Mouse (Mus musculus) limb, embryonic 11.5 days (tissue): Measurements from ENCODE around the gene B230307C23Rik. TPM values are rescaled to one million over a fixed set of nuclear protein-coding genes. Genes with fewer than 3 reads are reported as not detected.

Experiments used
- ATAC-seq: fragments of 200-750 bp; cut with Nextera tagmentation; 2 replicates; pipeline ENCODE4 v1.8.0; 2017; ENCODE audit warnings: low read depth; ENCODE audit not compliant: insufficient number of reproducible peaks, low FRiP score, low TSS enrichment
- DNase-seq: peaks from one replicate; pipeline ENCODE4 v3.0.0-alpha.2; 2015; ENCODE audit warnings: low spot score
- H3K27ac ChIP-seq: fragments of 300-500 bp; sonication (generic); replicated peaks from 2 replicates; pipeline ENCODE4 v1.5.1; 2014; ENCODE audit warnings: low read depth, mild to moderate bottlenecking, low read length
- H3K27me3 ChIP-seq: fragments of 300-500 bp; sonication (generic); 2 replicates; pipeline ENCODE4 v1.6.1; 2014; ENCODE audit warnings: mild to moderate bottlenecking, low read length, mixed read lengths; ENCODE audit not compliant: control insufficient read depth, insufficient read depth
- H3K36me3 ChIP-seq: fragments of 300-500 bp; sonication (generic); 2 replicates; pipeline ENCODE4 v1.6.1; 2014; ENCODE audit warnings: mild to moderate bottlenecking, low read length, moderate library complexity, mixed read lengths; ENCODE audit not compliant: control insufficient read depth, insufficient read depth
- H3K4me1 ChIP-seq: fragments of 300-500 bp; sonication (generic); 2 replicates; pipeline ENCODE4 v1.6.1; 2014; ENCODE audit warnings: low read length, mixed read lengths; ENCODE audit not compliant: control insufficient read depth, insufficient read depth
- H3K4me2 ChIP-seq: fragments of 300-500 bp; sonication (generic); 2 replicates; pipeline ENCODE4 v1.6.1; 2014; ENCODE audit warnings: low read depth, mild to moderate bottlenecking, moderate library complexity; ENCODE audit not compliant: severe bottlenecking
- H3K4me3 ChIP-seq: fragments of 300-500 bp; sonication (generic); 2 replicates; pipeline ENCODE4 v1.5.1; 2014; ENCODE audit warnings: low read depth, low read length
- H3K9ac ChIP-seq: fragments of 300-500 bp; sonication (generic); 2 replicates; pipeline ENCODE4 v1.6.1; 2014; ENCODE audit warnings: mild to moderate bottlenecking, low read length
- H3K9me3 ChIP-seq: fragments of 300-500 bp; sonication (generic); 2 replicates; pipeline ENCODE4 v1.6.1; 2016; ENCODE audit warnings: low read length; ENCODE audit not compliant: control insufficient read depth
- WGBS: fragments of 180-500 bp; shearing (Covaris S2); extraction: QIAGEN DNeasy Blood & Tissue Kit; methylation state at CpG from one replicate; pipeline ENCODE4 v1.1.7; 2014; 5-methylcytosine and 5-hydroxymethylcytosine counted together
- polyA plus RNA-seq: library from polyadenylated mRNA; unstranded; fragments of >200 nt; fragmentation: Nextera tagmentation; extraction: Ambion mirVana; gene quantifications from 2 replicates; pipeline ENCODE4 v1.2.1, GENCODE M21; 2014

Gene B230307C23Rik
- 19.2 and 20.6 TPM in 2 replicates for polyA plus RNA-seq

DNA sequence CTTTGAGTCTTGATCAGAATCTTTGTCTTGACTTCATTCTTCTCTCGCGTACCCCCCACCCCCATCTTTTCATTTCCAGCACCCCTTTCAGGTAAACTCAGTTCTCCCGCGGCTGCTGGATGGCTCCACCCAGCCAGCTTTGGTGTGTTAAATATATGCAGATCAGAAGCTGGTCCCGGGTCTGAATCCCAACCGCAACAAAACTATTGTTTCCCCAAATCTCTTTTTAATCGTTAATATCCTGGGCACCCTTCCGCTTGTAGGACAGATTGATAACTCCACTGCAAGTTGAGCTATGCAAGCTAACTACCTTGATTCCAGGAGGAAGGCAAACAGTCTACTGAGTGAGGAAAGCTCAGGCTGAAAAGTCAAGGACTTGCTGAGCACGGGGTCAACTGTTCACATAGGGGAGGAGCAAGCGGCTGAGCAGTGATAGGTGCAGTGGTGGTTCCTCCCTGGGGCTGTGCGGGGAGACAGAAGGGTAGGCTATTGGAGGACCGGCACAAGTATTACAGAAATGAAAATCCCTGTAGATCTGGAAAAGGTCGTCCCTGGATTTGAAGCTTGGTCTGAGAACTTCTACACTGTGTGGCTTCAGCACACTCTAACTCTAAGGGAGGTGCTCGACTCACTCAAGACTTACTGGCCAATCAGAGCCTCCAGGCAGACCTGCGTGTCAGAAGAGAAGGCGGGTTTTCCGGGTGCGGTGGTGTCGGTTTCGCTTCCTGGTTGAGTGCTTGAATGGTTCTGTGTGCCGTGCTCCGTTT is at the start of gene B230307C23Rik:
B230307C23Rik (plus strand) TSS at position 700 of the 767 bp plus-strand sequence.
- WGBS, result 3% methylated on average over 22 of the region's 22 CpGs
- peak within 1 kb of the TSS; percentile 47 for H3K9ac ChIP-seq
- 0 out of 2 replicates have a peak, but pooled peaks cover 4% of the 10 kb centered on the region for H3K4me1 ChIP-seq
- H3K27me3 ChIP-seq, result no peaks in the 10 kb centered on the region
- H3K9me3 ChIP-seq, result no peaks in the 10 kb centered on the region
- peak within 1 kb of the TSS; percentile 55 for H3K4me2 ChIP-seq
- H3K36me3 ChIP-seq, result peaks cover 2% of the 10 kb centered on the region; the same call in 1 of the 2 replicates
- H3K27ac ChIP-seq, result no peak within 1 kb of the TSS
- peak; percentile 84 for DNase-seq
- ATAC-seq, result peak; percentile 98
- peak within 1 kb of the TSS; percentile 44 for H3K4me3 ChIP-seq

GRCm38 (mm10) chr16:97948836-97949235 is 48.3 kb upstream of the B230307C23Rik start:
- H3K36me3 ChIP-seq, result peaks cover 10% of the 10 kb centered on the region
- no peak overlapping the region for H3K9ac ChIP-seq

DNA sequence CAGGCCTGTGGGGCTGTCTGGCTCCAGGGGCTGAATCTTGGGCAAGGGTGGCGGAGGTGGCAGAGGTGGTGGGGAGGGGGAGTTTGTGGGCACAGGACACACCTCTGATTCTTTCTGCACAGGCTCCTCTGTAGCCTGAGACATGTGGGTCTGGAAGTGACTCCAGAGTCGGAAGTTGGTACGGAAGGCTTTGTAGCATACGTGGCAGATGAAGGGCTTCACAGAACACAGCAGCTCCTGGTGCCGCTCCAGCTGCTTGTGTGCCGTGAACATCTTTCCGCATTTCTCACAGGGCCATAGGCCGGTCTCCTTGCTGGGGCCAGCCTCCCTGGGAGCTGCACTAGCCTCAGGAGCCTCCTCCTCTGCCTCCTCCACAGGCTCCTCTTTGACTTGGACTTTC is 47.1 kb upstream of the B230307C23Rik start:
- no peak overlapping the region for H3K9ac ChIP-seq
- H3K27me3 ChIP-seq, result no peaks in the 10 kb centered on the region
- H3K9me3 ChIP-seq, result no peaks in the 10 kb centered on the region
- ATAC-seq (no peak), DNase-seq (no peak)
- H3K4me2 ChIP-seq, result no peak overlapping the region
- H3K27ac ChIP-seq, result no peak overlapping the region
- H3K4me3 ChIP-seq, result no peak overlapping the region
- H3K4me1 ChIP-seq, result no peaks in the 10 kb centered on the region
- peaks cover 10% of the 10 kb centered on the region for H3K36me3 ChIP-seq
- 92% methylated on average over 8 of the region's 8 CpGs for whole genome bisulfite sequencing

More at GRCm38 (mm10) chr16:97948836-97949235, 48.3 kb upstream of the B230307C23Rik start:
- Histone ChIP-seq H3K9me3 (no peaks in the 10 kb centered on the region), H3K4me3 (no peak overlapping the region), H3K27me3 (no peaks in the 10 kb centered on the region), H3K27ac (no peak overlapping the region), H3K4me1 (no peaks in the 10 kb centered on the region), H3K4me2 (no peak overlapping the region)
- 85% methylated on average over 4 of the region's 4 CpGs for WGBS
- DNase-seq, result no peak
- no peak for ATAC-seq

DNA sequence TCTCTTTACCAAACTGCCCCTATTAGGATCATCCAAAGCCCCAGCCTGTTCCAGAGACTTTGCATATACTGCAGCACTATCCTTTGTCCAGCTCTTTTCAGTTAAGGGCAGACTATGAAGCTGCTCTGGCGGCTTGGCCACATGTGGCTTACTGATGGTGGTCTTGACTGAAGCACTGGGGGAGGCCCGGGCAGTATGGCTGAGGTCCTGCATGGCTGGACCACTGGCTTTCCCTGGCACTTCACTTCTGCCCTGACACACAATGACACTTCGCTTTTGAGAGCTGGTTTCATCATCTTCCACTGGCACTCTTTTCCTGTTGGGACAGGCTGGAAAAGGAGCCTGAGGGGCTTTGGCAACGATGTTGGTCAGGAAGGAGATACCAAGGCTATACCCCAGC is 44.7 kb upstream of the B230307C23Rik start:
- Histone ChIP-seq H3K36me3 (peaks cover 10% of the 10 kb centered on the region), H3K4me1 (no peaks in the 10 kb centered on the region), H3K4me3 (no peak overlapping the region), H3K4me2 (no peak overlapping the region), H3K9ac (no peak overlapping the region), H3K9me3 (no peaks in the 10 kb centered on the region), H3K27me3 (no peaks in the 10 kb centered on the region), H3K27ac (no peak overlapping the region)
- WGBS, result 87% methylated on average over 4 of the region's 4 CpGs
- no peak for ATAC-seq
- no peak for DNase-seq

DNA sequence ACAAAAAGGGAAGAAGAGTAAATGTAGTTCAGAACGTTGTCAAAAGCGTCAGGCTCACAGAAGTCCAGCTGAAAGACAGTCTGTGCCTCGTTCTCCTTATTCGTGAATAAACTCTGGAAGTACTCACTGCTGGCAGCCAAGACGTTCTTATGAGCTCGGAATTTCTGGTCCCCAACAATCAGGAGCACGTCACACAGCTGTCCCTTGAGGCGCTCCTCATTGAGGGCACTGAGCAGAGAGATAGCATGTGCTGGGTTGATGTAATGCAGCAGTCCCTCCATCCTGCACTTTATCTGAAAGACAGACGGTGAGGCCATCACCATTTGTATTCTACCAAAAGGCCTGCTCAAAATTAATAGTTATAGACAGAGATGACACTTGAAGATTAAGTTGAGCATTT is 44.3 kb upstream of the B230307C23Rik start:
- Histone ChIP-seq H3K27me3 (no peaks in the 10 kb centered on the region), H3K27ac (no peak overlapping the region), H3K9me3 (no peaks in the 10 kb centered on the region), H3K36me3 (peaks cover 10% of the 10 kb centered on the region), H3K4me3 (no peak overlapping the region), H3K4me2 (no peak overlapping the region), H3K9ac (no peak overlapping the region), H3K4me1 (no peaks in the 10 kb centered on the region)
- WGBS, result 90% methylated on average over 9 of the region's 9 CpGs
- ATAC-seq (no peak), DNase-seq (no peak)

- Histone ChIP-seq H3K27ac (no peak overlapping the region), H3K9me3 (no peaks in the 10 kb centered on the region), H3K4me2 (no peak overlapping the region), H3K4me3 (no peak overlapping the region), H3K36me3 (peaks cover 10% of the 10 kb centered on the region), H3K27me3 (no peaks in the 10 kb centered on the region), H3K9ac (no peak overlapping the region), H3K4me1 (no peaks in the 10 kb centered on the region)
- WGBS, result 87% methylated on average over 2 of the region's 2 CpGs
- DNase-seq (no peak), ATAC-seq (no peak)
Measured at GRCm38 (mm10) chr16:97953300-97953699, 43.8 kb upstream of the B230307C23Rik start.

DNA sequence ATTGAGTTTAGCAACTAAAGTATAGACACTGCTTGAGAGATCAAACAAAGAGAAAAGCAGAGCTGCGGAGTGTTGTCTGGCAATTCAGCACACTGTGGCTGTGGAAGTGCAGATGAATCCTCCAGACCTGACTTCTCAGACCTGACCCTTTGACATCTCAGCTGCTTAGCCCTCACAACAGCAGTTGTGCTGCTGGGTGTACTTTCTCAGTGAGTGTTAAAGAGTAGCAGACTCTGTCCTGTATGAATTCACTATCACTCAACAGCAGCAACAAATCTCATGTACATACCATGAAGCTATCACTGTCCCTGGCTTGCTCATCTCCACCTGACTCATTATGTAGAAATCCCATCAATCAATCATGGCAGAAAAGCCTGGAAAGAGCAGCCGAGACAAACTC is 41.1 kb upstream of the B230307C23Rik start:
- Histone ChIP-seq H3K27ac (no peak overlapping the region), H3K4me3 (no peak overlapping the region), H3K4me2 (no peak overlapping the region), H3K9me3 (no peaks in the 10 kb centered on the region), H3K9ac (no peak overlapping the region), H3K27me3 (no peaks in the 10 kb centered on the region), H3K4me1 (no peaks in the 10 kb centered on the region), H3K36me3 (peaks cover 6% of the 10 kb centered on the region; the same call in 1 of the 2 replicates)
- ATAC-seq (no peak), DNase-seq (no peak)
- WGBS, result 92% methylated on average over 2 of the region's 2 CpGs

DNA sequence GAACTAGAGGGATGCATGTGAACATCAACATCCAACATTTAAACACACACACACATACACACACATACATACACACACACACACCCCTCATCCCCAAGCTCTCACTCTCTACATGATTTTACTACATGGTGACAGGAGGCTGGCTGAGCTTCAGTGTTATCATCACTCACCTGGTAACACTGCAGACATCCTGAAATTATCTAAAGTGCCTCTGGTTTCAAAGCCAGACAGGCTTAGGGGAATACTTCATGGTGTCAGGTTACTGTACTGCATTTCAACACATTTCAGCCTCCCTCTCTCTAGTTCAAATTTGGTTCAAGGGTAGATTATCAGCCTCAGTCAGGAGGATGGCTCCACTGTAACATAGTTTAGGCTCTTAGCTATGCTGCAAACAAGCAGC is 39.5 kb upstream of the B230307C23Rik start:
- no peak overlapping the region for H3K4me2 ChIP-seq
- no peaks in the 10 kb centered on the region for H3K27me3 ChIP-seq
- no peak overlapping the region for H3K4me3 ChIP-seq
- H3K9ac ChIP-seq, result no peak overlapping the region
- no peak for DNase-seq
- no peaks in the 10 kb centered on the region for H3K36me3 ChIP-seq
- ATAC-seq, result no peak
- H3K9me3 ChIP-seq, result no peaks in the 10 kb centered on the region
- 0 out of 2 replicates have a peak, but pooled peaks cover 2% of the 10 kb centered on the region for H3K4me1 ChIP-seq
- no peak overlapping the region for H3K27ac ChIP-seq
